Mouse (Mus musculus): ENCODE data around the gene Cyp2d10.
"Not testable (repeated sequence)": the region's sequence is repeated elsewhere in the genome, so short reads cannot be mapped to it uniquely, and the experiment has no call there.

Cyp2d10 gene

GRCm38 (mm10) chr15:82406981-82407380 is at the start of gene Cyp2d10:
TSS of gene Cyp2d10 (minus strand) at chr15:82407195.
- no peak for DNase-seq

- DNase-seq, result not testable (repeated sequence)
Measured at GRCm38 (mm10) chr15:82456086-82456790, 49.2 kb upstream of the Cyp2d10 start.

- not testable (repeated sequence) for DNase-seq
Measured at GRCm38 (mm10) chr15:82453501-82453900, 46.5 kb upstream of the Cyp2d10 start.

- not testable (repeated sequence) for DNase-seq
Measured at GRCm38 (mm10) chr15:82452133-82452532, 45.1 kb upstream of the Cyp2d10 start.

GRCm38 (mm10) chr15:82450045-82450444 is 43.0 kb upstream of the Cyp2d10 start:
- not testable (repeated sequence) for DNase-seq

- no peak for DNase-seq
Measured at GRCm38 (mm10) chr15:82445196-82445595, 38.2 kb upstream of the Cyp2d10 start.

GRCm38 (mm10) chr15:82443658-82444057 is 36.7 kb upstream of the Cyp2d10 start:
- no peak for DNase-seq

GRCm38 (mm10) chr15:82437975-82438617 is 31.1 kb upstream of the Cyp2d10 start:
- DNase-seq, result no peak

GRCm38 (mm10) chr15:82435606-82436005 is 28.6 kb upstream of the Cyp2d10 start:
- DNase-seq, result no peak

GRCm38 (mm10) chr15:82435011-82435410 is 28.0 kb upstream of the Cyp2d10 start:
- DNase-seq, result no peak

GRCm38 (mm10) chr15:82434541-82434940 is 27.5 kb upstream of the Cyp2d10 start:
- DNase-seq, result no peak

- no peak for DNase-seq
Measured at GRCm38 (mm10) chr15:82433621-82434020, 26.6 kb upstream of the Cyp2d10 start.

- DNase-seq, result no peak
Measured at GRCm38 (mm10) chr15:82433137-82433536, 26.1 kb upstream of the Cyp2d10 start, which contains the start of gene Cyp2d9. TSS of gene Cyp2d9 (plus strand) at chr15:82433437.

- no peak for DNase-seq
Measured at GRCm38 (mm10) chr15:82423471-82423870, 16.5 kb upstream of the Cyp2d10 start.

GRCm38 (mm10) chr15:82422935-82423334 is 15.9 kb upstream of the Cyp2d10 start:
- no peak for DNase-seq

- no peak for DNase-seq
Measured at GRCm38 (mm10) chr15:82418616-82419015, 11.6 kb upstream of the Cyp2d10 start.

- peak; percentile 75 to 77 for DNase-seq
Measured at GRCm38 (mm10) chr15:82416797-82417789, 10.1 kb upstream of the Cyp2d10 start.

- DNase-seq, result no peak
Measured at GRCm38 (mm10) chr15:82407536-82407935, 541 bp upstream of the Cyp2d10 start.

- no peak for DNase-seq
Measured at GRCm38 (mm10) chr15:82404163-82404562, 2.8 kb downstream of the Cyp2d10 start.

- DNase-seq, result no peak
Measured at GRCm38 (mm10) chr15:82403606-82404005, 3.4 kb downstream of the Cyp2d10 start.

GRCm38 (mm10) chr15:82402741-82403140 is 4.3 kb downstream of the Cyp2d10 start:
- no peak for DNase-seq

GRCm38 (mm10) chr15:82402106-82402505 is 4.9 kb downstream of the Cyp2d10 start:
- no peak for DNase-seq

- DNase-seq, result no peak
Measured at GRCm38 (mm10) chr15:82401516-82401915, 5.5 kb downstream of the Cyp2d10 start.

All from B cell, adult 2 months (primary cell).